Mouse (Mus musculus): ENCODE measurements around the gene 2700049A03Rik. TPM values are rescaled to one million over a fixed set of nuclear protein-coding genes. Genes with fewer than 3 reads are reported as not detected.

2700049A03Rik gene
- total and polyA plus RNA-seq, 3 experiments: 7.7 to 10.0 (median 9.4) TPM

- Histone ChIP-seq H3K36me3 (replicated peaks in 1 of 2; ENCODE audit: control insufficient read depth in 1 of 2, insufficient read depth in 1 of 2, low read length in 1 of 2) (peaks cover 20 to 62% of the 10 kb centered on the region in 2 experiments), H3K9ac (ENCODE audit: insufficient read depth, low read depth) (no peak overlapping the region), H3K27me3 (replicated peaks) (no peaks in the 10 kb centered on the region), H3K9me3 (replicated peaks; ENCODE audit: low read length) (no peaks in the 10 kb centered on the region), H3K4me1 (ENCODE audit: control insufficient read depth in 1 of 2, insufficient read depth in 2 of 2) (no peaks in the 10 kb centered on the region), H3K4me3 (replicated peaks in 1 of 3; ENCODE audit: low read depth in 2 of 3, low read length in 2 of 3, poor library complexity in 1 of 3) (no peak overlapping the region), H3K79me2 (replicated peaks; ENCODE audit: control insufficient read depth, extremely low read depth, insufficient read depth, poor library complexity, severe bottlenecking) (no peaks in the 10 kb centered on the region), H3K4me2 (ENCODE audit: insufficient read depth, low read depth, poor library complexity, severe bottlenecking) (no peak overlapping the region), H3K27ac (ENCODE audit: insufficient read depth, low read depth) (no peak overlapping the region)
- in situ Hi-C loops (cut with MboI; ENCODE audit: low pct_ligation_motif_present, low pct_unique_long_range_greater_than_20kb, low sequenced_read_pairs) (no loop called here), dilution Hi-C loops (cut with MboI; ENCODE audit: extremely low pct_ligation_motif_present, extremely low pct_unique_long_range_greater_than_20kb, low sequenced_read_pairs) (no loop called here)
- no peak for TF ChIP-seq USF2 (conservative IDR thresholded peaks at IDR 0.05; ENCODE audit: low read depth, low read length)
- TF ChIP-seq JUN (IDR thresholded peaks at IDR 0.05; ENCODE audit: insufficient read depth, low read depth, low read length): no peak
- no peak for TF ChIP-seq SIN3A (IDR thresholded peaks at IDR 0.05; ENCODE audit: low read length)
- no peak for TF ChIP-seq RAD21 (IDR thresholded peaks at IDR 0.05; ENCODE audit: low read depth, low read length)
- TF ChIP-seq NELFE (IDR thresholded peaks at IDR 0.05; ENCODE audit: low read depth, low read length): no peak
- DNase-seq (ENCODE audit: extremely low read depth): no peak
These were observed 33.3 kb downstream of the 2700049A03Rik start for GRCm38 (mm10) chr12:71169911-71170310.

- H3K27ac ChIP-seq (ENCODE audit: insufficient read depth, low read depth): no peak overlapping the region
- H3K27me3 ChIP-seq (replicated peaks): no peaks in the 10 kb centered on the region
- no peak overlapping the region for H3K9ac ChIP-seq (ENCODE audit: insufficient read depth, low read depth)
- in situ Hi-C loops (cut with MboI; ENCODE audit: low pct_ligation_motif_present, low pct_unique_long_range_greater_than_20kb, low sequenced_read_pairs) (no loop called here), dilution Hi-C loops (cut with MboI; ENCODE audit: extremely low pct_ligation_motif_present, extremely low pct_unique_long_range_greater_than_20kb, low sequenced_read_pairs) (no loop called here)
- DNase-seq (ENCODE audit: extremely low read depth): no peak
- H3K36me3 ChIP-seq (replicated peaks in 1 of 2; ENCODE audit: control insufficient read depth in 1 of 2, insufficient read depth in 1 of 2, low read length in 1 of 2): peaks cover 14 to 65% of the 10 kb centered on the region in 2 experiments
- no peak for TF ChIP-seq RCOR1 (conservative IDR thresholded peaks at IDR 0.05; ENCODE audit: low read depth, low read length)
- TF ChIP-seq CTCF (conservative IDR thresholded peaks at IDR 0.05 in 1 of 2, IDR thresholded peaks at IDR 0.05 in 1 of 2; ENCODE audit: low read depth in 2 of 2, low read length in 2 of 2): no peak
- TF ChIP-seq NRF1 (IDR thresholded peaks at IDR 0.05; ENCODE audit: low read depth, low read length): no peak
- no peak for TF ChIP-seq TCF12 (IDR thresholded peaks at IDR 0.05; ENCODE audit: low read depth, low read length)
- no peak for TF ChIP-seq USF2 (conservative IDR thresholded peaks at IDR 0.05; ENCODE audit: low read depth, low read length)
- no peak for TF ChIP-seq E2F4 (IDR thresholded peaks at IDR 0.05; ENCODE audit: insufficient replicate concordance, low read depth, low read length)
- no peak for TF ChIP-seq ZMIZ1 (IDR thresholded peaks at IDR 0.05; ENCODE audit: low read depth, low read length)
- TF ChIP-seq JUND (conservative IDR thresholded peaks at IDR 0.05; ENCODE audit: low read depth, low read length): no peak
- TF ChIP-seq USF1 (IDR thresholded peaks at IDR 0.05; ENCODE audit: low read depth, low read length): no peak
- no peak for TF ChIP-seq ZC3H11A (IDR thresholded peaks at IDR 0.05; ENCODE audit: low read depth, low read length)
- no peak for TF ChIP-seq EP300 (IDR thresholded peaks at IDR 0.05; ENCODE audit: low read length)
- no peak for TF ChIP-seq TBP (conservative IDR thresholded peaks at IDR 0.05; ENCODE audit: low read depth, low read length)
- TF ChIP-seq UBTF (IDR thresholded peaks at IDR 0.05; ENCODE audit: low read depth, low read length): no peak
- no peak for TF ChIP-seq IRF4 (IDR thresholded peaks at IDR 0.05; ENCODE audit: low read depth, low read length)
- TF ChIP-seq MYC (IDR thresholded peaks at IDR 0.05; ENCODE audit: low read depth, low read length): no peak
- no peaks in the 10 kb centered on the region for H3K9me3 ChIP-seq (replicated peaks; ENCODE audit: low read length)
- peaks cover 6 to 10% of the 10 kb centered on the region in 2 experiments; a peak in 3 of 4 replicates for H3K4me1 ChIP-seq (ENCODE audit: control insufficient read depth in 1 of 2, insufficient read depth in 2 of 2)
- no peak overlapping the region for H3K4me3 ChIP-seq (replicated peaks in 1 of 3; ENCODE audit: low read depth in 2 of 3, low read length in 2 of 3, poor library complexity in 1 of 3)
- no peaks in the 10 kb centered on the region for H3K79me2 ChIP-seq (replicated peaks; ENCODE audit: control insufficient read depth, extremely low read depth, insufficient read depth, poor library complexity, severe bottlenecking)
- H3K4me2 ChIP-seq (ENCODE audit: insufficient read depth, low read depth, poor library complexity, severe bottlenecking): no peak overlapping the region
These were observed 47.1 kb downstream of the 2700049A03Rik start for GRCm38 (mm10) chr12:71183736-71184135.
